Mouse (Mus musculus): ENCODE results near the gene Shisa5. TPM values are rescaled to one million over a fixed set of nuclear protein-coding genes. Genes with fewer than 3 reads are reported as not detected.

Shisa5 gene
- total RNA-seq (2015) (19.7 and 20.5 TPM in 2 replicates), total RNA-seq (2017) (74.8 and 94.4 TPM in 2 replicates)

DNA sequence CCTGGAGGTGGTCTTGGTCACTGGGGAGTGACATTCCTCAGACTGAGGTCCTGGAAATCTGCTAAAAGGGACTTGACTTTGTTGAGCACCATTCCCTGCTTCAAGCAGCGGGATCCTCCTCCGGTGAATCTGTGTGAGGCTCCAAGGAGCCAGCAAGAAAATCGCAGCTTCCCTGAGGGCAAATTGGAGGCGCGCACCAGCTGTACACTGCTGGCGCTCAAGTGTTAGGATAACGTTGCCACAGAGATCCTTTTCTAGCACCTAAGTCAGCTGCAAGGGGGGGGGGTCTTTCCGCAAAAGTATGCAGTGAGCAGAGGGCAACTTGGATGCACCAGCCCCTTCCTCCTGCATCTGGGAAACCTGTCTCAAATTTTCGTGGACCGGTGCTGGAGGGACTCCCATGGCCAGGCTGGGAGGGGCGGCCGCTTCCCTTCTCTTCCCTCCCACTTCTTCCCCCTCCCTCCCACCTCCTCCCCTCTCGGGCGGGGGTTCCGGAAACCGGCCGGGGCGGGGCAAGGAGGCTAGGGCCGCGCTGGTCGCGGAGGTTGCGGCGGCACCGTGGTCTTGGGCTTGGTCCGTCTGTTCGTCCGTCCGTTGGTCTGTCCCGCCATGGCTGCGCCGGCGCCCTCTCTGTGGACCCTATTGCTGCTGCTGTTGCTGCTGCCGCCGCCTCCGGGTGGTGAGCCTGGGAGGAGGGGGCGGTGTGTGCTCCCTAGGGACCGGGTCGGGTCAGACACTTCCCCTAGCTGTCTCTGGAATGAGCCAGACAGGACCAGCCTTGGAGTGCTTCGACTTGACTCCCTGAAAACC is at the start of gene Shisa5:
TSS of gene Shisa5 (plus strand) at position 480 of the 810 bp plus-strand sequence.
- ATAC-seq (replicated peaks; ENCODE audit: poor library complexity), result peak; percentile 92

GRCm38 (mm10) chr9:108989802-108990461 is 48.4 kb upstream of the Shisa5 start:
- ATAC-seq (replicated peaks; ENCODE audit: poor library complexity), result no peak

DNA sequence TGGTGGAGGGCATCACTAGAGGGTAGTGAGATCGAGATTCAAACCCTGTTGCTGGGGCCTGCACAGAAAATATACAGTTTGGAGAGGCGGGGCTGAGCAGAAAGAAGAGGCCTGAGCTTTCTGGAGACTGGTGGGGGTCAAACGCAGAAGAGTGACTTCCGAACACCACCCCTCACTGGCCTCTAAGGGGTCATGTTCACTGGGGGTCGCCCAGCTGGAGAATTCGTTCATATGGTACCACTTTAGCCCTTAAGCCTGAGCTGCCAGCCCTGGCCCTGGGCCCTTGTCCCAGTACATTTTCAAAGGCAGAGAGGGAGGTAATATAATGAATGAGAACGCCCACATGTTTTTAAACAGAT is 47.9 kb upstream of the Shisa5 start:
- no peak for ATAC-seq (replicated peaks; ENCODE audit: poor library complexity)

DNA sequence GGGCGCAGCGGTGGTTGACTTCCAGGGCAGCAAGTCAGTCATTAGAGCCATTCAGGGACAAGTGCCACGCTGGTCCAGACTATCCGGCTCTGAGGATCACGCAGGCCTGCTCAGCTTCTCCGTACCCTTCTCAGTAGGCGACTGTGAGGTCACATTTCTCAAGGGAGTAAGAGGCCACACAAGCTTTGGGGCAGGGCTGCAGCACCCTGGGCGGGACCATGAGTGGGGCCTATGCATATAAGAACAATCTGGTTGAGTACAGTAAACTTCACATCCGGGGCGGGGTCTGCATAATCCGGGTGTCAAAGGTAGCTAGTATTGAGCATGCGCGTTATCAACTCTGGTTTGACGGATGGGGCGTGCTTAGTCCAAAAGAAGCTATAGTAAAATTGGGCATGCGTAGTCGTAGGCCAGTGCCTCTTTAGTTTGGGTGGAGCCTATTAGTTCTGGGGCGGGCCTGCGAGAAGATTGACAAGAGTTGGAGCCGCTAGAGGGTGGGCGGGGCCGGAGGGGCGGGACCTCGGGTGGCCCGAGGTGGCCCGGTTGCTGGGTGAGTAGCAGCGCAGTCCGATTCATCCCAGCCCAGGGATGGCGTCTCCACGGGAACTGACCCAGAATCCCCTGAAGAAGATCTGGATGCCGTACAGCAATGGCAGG is 46.8 kb upstream of the Shisa5 start, which contains the start of gene Pfkfb4:
TSS of gene Pfkfb4 (plus strand) at position 351 of the 657 bp plus-strand sequence.
- peak; percentile 81 for ATAC-seq (replicated peaks; ENCODE audit: poor library complexity)

DNA sequence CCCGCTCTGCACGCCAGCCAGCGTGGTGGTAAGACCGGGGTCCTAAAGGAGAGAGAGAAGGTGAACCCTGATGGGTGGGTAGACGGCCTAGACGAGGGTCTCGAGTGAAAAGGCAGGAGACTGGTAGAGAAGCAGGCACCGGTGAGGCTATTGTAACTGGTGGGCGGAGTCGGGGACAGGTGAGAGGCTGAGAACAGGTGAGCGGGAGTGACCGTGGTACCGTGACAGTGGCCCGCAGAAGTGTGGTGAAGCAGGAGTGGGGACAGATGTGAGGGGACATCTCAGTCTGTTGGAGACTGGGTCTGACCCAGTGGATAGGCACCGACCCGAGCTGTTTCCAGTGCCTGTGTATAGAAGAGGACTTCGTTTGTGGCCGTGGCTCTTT is 46.3 kb upstream of the Shisa5 start:
- ATAC-seq (replicated peaks; ENCODE audit: poor library complexity), result no peak

- no peak for ATAC-seq (replicated peaks; ENCODE audit: poor library complexity)
Measured at GRCm38 (mm10) chr9:108992620-108993361, 45.6 kb upstream of the Shisa5 start.

DNA sequence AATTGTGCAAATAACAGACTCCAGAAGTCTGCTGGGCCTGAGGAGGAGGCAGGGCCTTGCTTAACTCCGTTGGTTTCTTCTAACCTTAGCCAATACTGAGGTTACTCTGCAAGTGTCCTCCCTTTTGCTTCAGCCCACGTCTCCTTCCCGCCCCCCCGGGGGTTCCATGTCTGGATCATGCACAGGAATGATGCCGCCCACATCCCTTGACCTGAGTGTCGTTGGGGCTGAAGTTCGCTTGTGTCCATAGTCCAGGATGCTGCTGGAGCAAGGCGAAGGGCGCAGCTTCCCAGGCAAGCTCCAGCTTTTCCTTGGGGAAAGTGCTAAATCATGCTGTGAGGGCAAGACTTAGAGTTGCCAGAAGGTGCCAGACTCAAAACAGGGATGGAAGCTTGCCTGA is 42.0 kb upstream of the Shisa5 start:
- ATAC-seq (replicated peaks; ENCODE audit: poor library complexity), result peak; percentile 7

DNA sequence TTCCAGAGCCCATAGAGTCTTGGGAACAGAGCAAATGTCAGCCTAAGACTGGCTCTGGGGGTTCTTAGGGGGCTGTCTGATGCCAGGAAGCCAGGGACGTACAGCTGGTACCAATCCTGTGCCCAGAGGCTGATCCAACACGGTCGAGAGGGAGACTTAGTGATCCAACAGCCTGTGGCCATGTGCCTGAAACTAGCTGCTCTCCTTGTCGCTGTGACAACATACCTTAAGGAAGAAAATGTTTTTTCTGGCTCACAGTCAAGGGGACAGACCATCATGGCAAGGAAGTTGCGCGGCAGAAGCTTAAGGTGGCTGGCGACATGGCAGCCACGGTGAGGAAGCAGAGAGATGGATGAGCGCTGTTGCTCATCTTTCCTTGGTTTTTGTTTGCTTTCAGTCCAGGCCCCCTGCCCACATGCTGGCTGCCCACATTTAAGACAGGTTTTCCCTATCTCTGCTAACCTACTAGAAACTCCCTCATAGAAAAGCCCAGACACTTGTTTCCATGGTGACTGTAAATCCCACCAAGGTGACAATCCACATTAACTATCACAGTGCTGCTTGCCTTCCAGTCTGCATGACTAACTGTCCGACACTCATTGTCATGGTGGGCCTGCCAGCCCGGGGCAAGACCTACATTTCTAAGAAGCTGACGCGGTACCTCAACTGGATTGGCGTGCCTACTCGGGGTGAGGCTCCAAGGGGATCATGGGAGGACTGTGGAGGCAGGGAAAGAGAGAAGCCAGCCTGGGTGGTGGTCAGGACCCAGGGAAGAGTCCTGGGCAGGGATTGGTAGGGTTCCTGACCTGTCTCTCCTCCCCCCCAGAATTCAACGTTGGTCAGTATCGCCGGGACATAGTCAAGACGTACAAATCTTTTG is 39.8 kb upstream of the Shisa5 start:
- ATAC-seq (replicated peaks; ENCODE audit: poor library complexity), result no peak

- ATAC-seq (replicated peaks; ENCODE audit: poor library complexity), result peak; percentile 49
Measured at GRCm38 (mm10) chr9:108999167-108999526, 39.2 kb upstream of the Shisa5 start.

- peak; percentile 79 for ATAC-seq (replicated peaks; ENCODE audit: poor library complexity)
Measured at GRCm38 (mm10) chr9:109000726-109001125, 37.6 kb upstream of the Shisa5 start.

- ATAC-seq (replicated peaks; ENCODE audit: poor library complexity), result peak; percentile 68
Measured at GRCm38 (mm10) chr9:109003201-109003600, 35.2 kb upstream of the Shisa5 start.

DNA sequence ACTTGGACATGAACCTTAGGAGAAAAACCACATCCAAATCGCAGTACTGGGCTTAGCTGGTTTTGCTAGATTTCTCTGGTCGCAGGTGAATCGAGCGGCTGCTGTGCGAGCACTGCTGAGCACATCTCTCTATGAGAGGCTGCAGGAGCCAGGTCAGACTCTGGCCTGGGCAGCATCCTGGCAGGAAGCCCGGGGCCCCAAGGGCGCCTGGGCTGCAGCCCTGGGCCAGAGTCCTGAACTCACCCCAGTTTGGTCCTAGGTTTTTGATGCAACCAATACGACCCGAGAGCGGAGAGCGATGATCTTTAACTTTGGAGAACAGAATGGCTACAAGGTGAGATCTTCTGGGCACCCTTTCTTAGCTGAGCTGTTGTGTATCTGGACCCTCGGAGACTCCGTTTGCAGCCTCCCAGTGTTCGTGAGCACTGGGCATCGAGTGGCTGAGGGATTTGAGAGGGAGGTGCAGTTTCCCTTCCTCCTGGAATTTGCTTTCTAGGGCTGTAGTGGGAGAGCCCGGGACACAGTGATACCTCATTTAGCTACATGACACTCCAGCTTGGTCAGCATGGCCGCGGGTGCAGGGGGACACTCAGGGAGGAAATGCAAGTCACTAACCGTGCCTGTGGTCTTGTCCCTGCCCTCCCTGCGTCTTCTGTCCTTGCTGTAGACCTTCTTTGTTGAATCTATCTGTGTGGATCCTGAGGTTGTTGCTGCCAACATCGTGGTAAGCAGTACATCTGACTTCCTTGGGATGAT is 31.2 kb upstream of the Shisa5 start:
- no peak for ATAC-seq (replicated peaks; ENCODE audit: poor library complexity)

- ATAC-seq (replicated peaks; ENCODE audit: poor library complexity), result no peak
Measured at GRCm38 (mm10) chr9:109008081-109008480, 30.3 kb upstream of the Shisa5 start.

GRCm38 (mm10) chr9:109008994-109009635 is 29.2 kb upstream of the Shisa5 start:
- no peak for ATAC-seq (replicated peaks; ENCODE audit: poor library complexity)

DNA sequence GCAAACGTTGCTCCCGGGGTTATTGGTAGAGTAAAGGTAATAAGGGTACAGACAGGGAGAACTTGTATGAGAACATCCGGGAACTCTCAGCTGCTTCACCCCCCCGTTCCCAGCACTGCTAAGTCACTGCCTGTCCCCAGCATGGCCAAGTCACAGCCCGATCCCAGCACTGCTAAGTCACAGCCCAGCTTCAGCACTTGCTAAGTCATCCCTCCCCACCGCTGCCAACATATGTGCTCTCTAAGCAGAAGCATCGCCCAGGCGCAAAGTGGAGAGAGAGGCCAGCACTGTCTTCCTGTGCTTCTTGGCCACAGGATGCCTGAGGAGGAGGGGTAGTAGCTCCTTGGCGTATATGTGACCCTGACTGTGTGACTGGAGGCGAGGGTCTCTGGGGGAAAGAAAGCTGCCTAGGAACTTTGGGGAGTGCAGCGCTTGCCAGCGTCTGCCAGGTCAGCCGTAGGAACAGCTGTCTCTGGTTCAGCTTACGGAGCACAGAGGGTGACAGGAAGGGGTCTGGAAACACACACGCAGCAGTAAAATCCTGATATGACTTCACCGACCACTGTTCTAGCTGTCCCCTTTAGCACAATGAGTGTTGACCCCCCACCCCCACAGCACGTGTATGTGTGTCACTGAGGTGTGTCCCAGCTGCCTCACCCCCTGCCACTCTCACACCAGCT is 28.6 kb upstream of the Shisa5 start:
- peak; percentile 94 for ATAC-seq (replicated peaks; ENCODE audit: poor library complexity)

DNA sequence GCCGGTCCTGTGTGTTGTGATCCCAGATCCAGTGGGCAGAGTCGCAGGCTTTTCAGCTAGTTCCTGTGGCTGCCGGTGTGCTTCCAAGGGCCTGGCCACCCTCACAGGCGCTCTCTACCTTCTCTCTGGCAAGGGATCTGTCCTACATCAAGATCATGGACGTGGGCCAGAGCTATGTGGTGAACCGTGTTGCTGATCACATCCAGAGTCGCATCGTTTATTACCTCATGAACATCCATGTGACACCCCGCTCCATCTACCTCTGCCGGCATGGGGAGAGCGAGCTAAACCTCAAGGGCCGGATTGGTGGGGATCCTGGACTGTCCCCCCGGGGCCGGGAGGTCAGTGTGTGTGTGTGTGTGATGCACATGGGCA is 28.1 kb upstream of the Shisa5 start:
- ATAC-seq (replicated peaks; ENCODE audit: poor library complexity), result peak; percentile 16

DNA sequence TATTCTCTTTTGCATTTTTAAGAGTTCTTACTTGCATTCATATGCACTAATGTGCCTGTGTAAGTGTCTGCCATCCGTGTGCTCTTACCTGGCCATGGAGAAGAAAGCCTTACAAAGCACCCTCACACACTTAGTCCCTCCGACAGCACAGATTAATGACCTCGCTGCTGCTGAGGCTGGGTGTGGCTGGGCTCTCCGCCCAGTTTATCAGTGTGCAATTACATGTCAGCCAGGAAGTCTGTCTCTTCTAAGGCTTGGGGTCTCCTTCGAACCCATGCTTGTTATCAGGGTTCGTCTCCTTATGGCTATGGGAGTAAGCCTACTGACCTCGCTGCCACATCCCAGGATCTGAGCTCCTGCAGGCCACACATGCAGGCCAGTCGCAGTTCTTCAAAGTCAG is 23.0 kb upstream of the Shisa5 start:
- ATAC-seq (replicated peaks; ENCODE audit: poor library complexity), result peak; percentile 54

DNA sequence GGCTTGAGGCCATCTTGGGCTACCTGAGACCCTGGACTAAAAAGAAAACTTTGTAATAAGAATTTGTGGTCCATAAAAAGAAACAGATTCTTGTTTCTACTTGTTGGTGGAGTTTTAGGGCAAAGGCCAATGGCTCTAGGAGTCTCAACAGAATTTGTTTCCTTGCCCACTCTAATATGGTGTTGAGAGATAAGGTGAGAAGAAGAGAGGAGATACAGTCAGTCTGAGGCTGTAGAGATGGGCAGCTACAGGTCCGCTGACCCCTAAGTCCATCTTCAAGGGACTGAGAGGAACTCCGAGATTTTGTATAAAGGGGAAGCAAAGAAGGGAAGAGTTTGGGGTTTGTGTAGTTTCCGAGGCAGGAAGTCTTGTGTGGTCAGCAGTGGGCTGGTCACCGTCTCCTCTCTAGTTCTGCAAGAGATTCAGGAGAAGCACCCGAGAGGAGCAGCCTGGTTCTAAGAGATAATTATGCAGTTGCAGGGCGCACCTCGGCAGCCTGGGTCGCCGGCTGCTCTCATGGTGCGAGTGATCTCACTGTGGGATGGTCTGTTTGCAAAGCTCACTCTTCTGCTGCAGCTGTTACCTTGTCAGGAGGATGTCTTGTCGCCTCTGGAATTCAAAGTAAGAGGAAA is 21.3 kb upstream of the Shisa5 start:
- peak; percentile 64 for ATAC-seq (replicated peaks; ENCODE audit: poor library complexity)
